ENCODE assay signal across 7 mouse cellular contexts in the genomic region with DNA sequence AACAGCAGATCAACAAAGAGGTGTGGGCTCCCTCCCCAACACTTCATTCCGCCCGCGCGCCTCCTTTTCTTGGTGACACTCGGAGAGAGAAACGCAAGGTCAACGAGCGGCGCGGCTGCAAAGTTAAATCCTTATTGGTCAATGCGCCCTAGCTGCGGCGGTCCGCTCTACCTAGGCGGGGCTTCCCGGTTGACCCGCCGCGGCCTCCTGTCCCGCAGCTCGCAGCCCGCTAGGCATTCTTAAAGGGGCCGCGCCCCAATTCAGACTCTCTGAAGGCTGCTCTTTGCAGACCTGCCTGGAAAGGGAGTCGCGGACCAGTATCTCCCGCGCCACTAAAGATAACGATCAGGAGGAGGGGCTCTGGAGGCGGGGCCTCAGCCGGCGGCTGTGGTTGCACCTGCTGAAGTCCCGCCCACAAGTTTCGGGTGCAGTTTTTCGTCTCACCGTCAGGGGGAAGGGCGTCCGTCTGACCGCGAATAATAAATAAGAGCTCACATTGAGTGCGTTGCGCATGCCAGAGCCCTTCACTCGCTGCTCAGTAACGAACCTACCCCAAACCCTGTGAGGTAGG. TPM values are rescaled to one million over a fixed set of nuclear protein-coding genes. Genes with fewer than 3 reads are reported as not detected.
DNase-seq lines count a peak whose midpoint lies in the region; ATAC-seq lines count a peak whose summit lies in the region.

No protein-coding gene starts in this region.

- ATAC-seq in intestine, embryonic 15.5 days = peak; percentile 85

- peak overlapping the region; percentile 86 for H3K27ac ChIP-seq in intestine, embryonic 15.5 days
- H3K27ac ChIP-seq in midbrain, embryonic 10.5 days (replicated peaks) = peak overlapping the region; percentile 93

- under 1% methylated on average over 44 of the region's 44 CpGs for WGBS in intestine, embryonic 15.5 days
- WGBS in midbrain, embryonic 10.5 days = under 1% methylated on average over 44 of the region's 44 CpGs

- DNase-seq in adrenal gland, adult 2 months = peak; percentile 96
- peak; percentile 88 for DNase-seq in embryo, embryonic 11.5 days (ENCODE audit: low read depth, low spot score)
- DNase-seq in gastrocnemius, postnatal 36 days = peak; percentile 90 to 94
- peak; percentile 96 to 98 for DNase-seq in left cerebral cortex, postnatal 25 days (ENCODE audit: low spot score in 2 of 2)
- DNase-seq in midbrain, embryonic 10.5 days (ENCODE audit: low spot score) = peak; percentile 96
- DNase-seq in right cerebral cortex, postnatal 4 days = peak; percentile 92

- intact Hi-C loops in gastrocnemius, postnatal 36 days (cut with DNase I) = loop anchor here (5.0 to 10.0 kb wide), 2 partner anchors 63 to 104 kb away; a partner anchor contains a TSS
- intact Hi-C loops in left cerebral cortex, postnatal 25 days (cut with DNase I) = loop anchor here (1.0 kb wide), 2 partner anchors 27 to 107 kb away; a partner anchor contains a TSS

- peaks cover 22% of the 10 kb centered on the region for H3K27me3 ChIP-seq in intestine, embryonic 15.5 days (replicated peaks)
- H3K27me3 ChIP-seq in midbrain, embryonic 10.5 days (ENCODE audit: low read depth, poor library complexity, severe bottlenecking) = peaks cover 48% of the 10 kb centered on the region

- H3K9me3 ChIP-seq in intestine, embryonic 15.5 days = no peaks in the 10 kb centered on the region
- no peaks in the 10 kb centered on the region for H3K9me3 ChIP-seq in midbrain, embryonic 10.5 days (replicated peaks)

- H3K36me3 ChIP-seq in intestine, embryonic 15.5 days = no peaks in the 10 kb centered on the region
- H3K36me3 ChIP-seq in midbrain, embryonic 10.5 days = peaks cover 20% of the 10 kb centered on the region

- peak overlapping the region; percentile 86 for H3K4me3 ChIP-seq in intestine, embryonic 15.5 days (replicated peaks)
- peak overlapping the region; percentile 91 for H3K4me3 ChIP-seq in midbrain, embryonic 10.5 days

- H3K4me1 ChIP-seq in intestine, embryonic 15.5 days (replicated peaks) = peaks cover 18% of the 10 kb centered on the region; the same call in 1 of the 2 replicates
- H3K4me1 ChIP-seq in midbrain, embryonic 10.5 days = peaks cover 46% of the 10 kb centered on the region

- no peak overlapping the region for H3K9ac ChIP-seq in intestine, embryonic 15.5 days

- peak overlapping the region; percentile 94 for H3K4me2 ChIP-seq in intestine, embryonic 15.5 days (replicated peaks)

RNA-seq across cellular contexts. Expression of a gene that starts 0.7 kb away (rescaled TPM):
- 10 to 100 TPM; 75.8 to 87.5 TPM for total RNA-seq in adrenal gland, adult 2 months (2021)
- 72.0 and 94.5 TPM in 2 replicates for polyA plus RNA-seq in adrenal gland, adult 2 months (2012; rRNA removed)
- 10 to 100 TPM; 34.1 to 48.5 TPM for total RNA-seq in gastrocnemius, postnatal 36 days (2021)
- 7.8 and 8.8 TPM in 2 replicates for polyA plus RNA-seq in intestine, embryonic 15.5 days (2015; fragmentation: Nextera tagmentation; extraction: Ambion mirVana)
- total RNA-seq in left cerebral cortex, postnatal 25 days (2021) = 100 to 1,000 TPM; 338 to 348 TPM
- 10.4 and 12.6 TPM in 2 replicates for polyA plus RNA-seq in midbrain, embryonic 10.5 days (2016; fragmentation: Nextera tagmentation; extraction: Ambion mirVana)

RNA-seq across cellular contexts. Expression of a gene that starts 1.4 kb away (rescaled TPM):
- 1 to 10 TPM in 1 of 2 experiments, under 1 TPM in 1; 0.63 to 1.8 TPM for total RNA-seq in adrenal gland, adult 2 months (2021)
- polyA plus RNA-seq in adrenal gland, adult 2 months (2012; rRNA removed) = 1.1 and 1.5 TPM in 2 replicates
- under 1 TPM; 0.51 to 0.57 TPM for total RNA-seq in gastrocnemius, postnatal 36 days (2021)
- 90.2 and 91.6 TPM in 2 replicates for polyA plus RNA-seq in intestine, embryonic 15.5 days (2015; fragmentation: Nextera tagmentation; extraction: Ambion mirVana)
- 1 to 10 TPM; 1.2 to 2.4 TPM for total RNA-seq in left cerebral cortex, postnatal 25 days (2021)
- polyA plus RNA-seq in midbrain, embryonic 10.5 days (2016; fragmentation: Nextera tagmentation; extraction: Ambion mirVana) = 1.2 and 1.5 TPM in 2 replicates

RNA-seq across cellular contexts. Expression of a gene that starts 18.0 kb away (rescaled TPM):
- 1 to 10 TPM; 1.8 TPM for total RNA-seq in adrenal gland, adult 2 months (2021)
- polyA plus RNA-seq in adrenal gland, adult 2 months (2012; rRNA removed) = 2.8 and 3.3 TPM in 2 replicates
- total RNA-seq in gastrocnemius, postnatal 36 days (2021) = under 1 TPM; 0.43 to 0.54 TPM
- 6.5 and 6.7 TPM in 2 replicates for polyA plus RNA-seq in intestine, embryonic 15.5 days (2015; fragmentation: Nextera tagmentation; extraction: Ambion mirVana)
- total RNA-seq in left cerebral cortex, postnatal 25 days (2021) = 1 to 10 TPM in 1 of 2 experiments, under 1 TPM in 1; 0.78 to 2.2 TPM
- polyA plus RNA-seq in midbrain, embryonic 10.5 days (2016; fragmentation: Nextera tagmentation; extraction: Ambion mirVana) = 1.5 and 2.3 TPM in 2 replicates

RNA-seq across cellular contexts. Expression of a gene that starts 18.9 kb away (rescaled TPM):
- total RNA-seq in adrenal gland, adult 2 months (2021) = not detected
- 0.18 TPM in 1 of 2 replicates, not detected in the other for polyA plus RNA-seq in adrenal gland, adult 2 months (2012; rRNA removed)
- not detected for total RNA-seq in gastrocnemius, postnatal 36 days (2021)
- polyA plus RNA-seq in intestine, embryonic 15.5 days (2015; fragmentation: Nextera tagmentation; extraction: Ambion mirVana) = not detected in 2 replicates
- total RNA-seq in left cerebral cortex, postnatal 25 days (2021) = not detected
- 0.10 TPM in 1 of 2 replicates, not detected in the other for polyA plus RNA-seq in midbrain, embryonic 10.5 days (2016; fragmentation: Nextera tagmentation; extraction: Ambion mirVana)

RNA-seq across cellular contexts. Expression of a gene that starts 27.3 kb away (rescaled TPM):
- total RNA-seq in adrenal gland, adult 2 months (2021) = 1 to 10 TPM; 5.7 to 7.7 TPM
- 3.1 and 3.8 TPM in 2 replicates for polyA plus RNA-seq in adrenal gland, adult 2 months (2012; rRNA removed)
- total RNA-seq in gastrocnemius, postnatal 36 days (2021) = 1 to 10 TPM; 1.3 to 1.4 TPM
- 24.2 and 27.1 TPM in 2 replicates for polyA plus RNA-seq in intestine, embryonic 15.5 days (2015; fragmentation: Nextera tagmentation; extraction: Ambion mirVana)
- total RNA-seq in left cerebral cortex, postnatal 25 days (2021) = 100 to 1,000 TPM; 641 to 646 TPM
- polyA plus RNA-seq in midbrain, embryonic 10.5 days (2016; fragmentation: Nextera tagmentation; extraction: Ambion mirVana) = 68.7 and 128 TPM in 2 replicates

Comparison
In these comparisons a context has a peak if more than half of its experiments do, and no peak if none do; other contexts are left out.
1. Peak in every context shown above with its lines: DNase-seq, ATAC-seq, H3K4me3 ChIP-seq and H3K27ac ChIP-seq.